Mouse (Mus musculus): ENCODE results near the gene BC048679.

BC048679 gene

DNA sequence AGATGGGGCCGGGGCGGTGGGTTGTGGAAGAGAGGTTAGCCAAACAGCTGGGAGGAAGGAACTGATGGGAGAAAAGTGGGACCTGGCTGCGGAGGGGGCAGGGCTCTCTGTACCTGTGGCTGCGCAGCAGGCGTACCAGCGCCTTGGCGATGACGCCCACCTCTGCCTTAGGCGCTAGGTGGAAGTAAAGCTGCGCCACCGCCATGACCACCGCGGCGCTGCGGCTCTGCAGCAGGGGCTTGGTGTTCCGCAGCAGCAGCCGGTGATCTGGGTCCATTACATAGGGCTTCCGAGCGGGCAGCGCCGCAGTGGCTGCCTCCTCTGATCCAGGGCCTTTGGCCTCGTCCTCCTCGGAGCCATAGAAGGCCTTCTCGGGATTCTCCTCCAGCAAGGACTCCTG, 21.2 kb downstream of the BC048679 start:
- DNase-seq (ENCODE audit: low read depth) = no peak

DNA sequence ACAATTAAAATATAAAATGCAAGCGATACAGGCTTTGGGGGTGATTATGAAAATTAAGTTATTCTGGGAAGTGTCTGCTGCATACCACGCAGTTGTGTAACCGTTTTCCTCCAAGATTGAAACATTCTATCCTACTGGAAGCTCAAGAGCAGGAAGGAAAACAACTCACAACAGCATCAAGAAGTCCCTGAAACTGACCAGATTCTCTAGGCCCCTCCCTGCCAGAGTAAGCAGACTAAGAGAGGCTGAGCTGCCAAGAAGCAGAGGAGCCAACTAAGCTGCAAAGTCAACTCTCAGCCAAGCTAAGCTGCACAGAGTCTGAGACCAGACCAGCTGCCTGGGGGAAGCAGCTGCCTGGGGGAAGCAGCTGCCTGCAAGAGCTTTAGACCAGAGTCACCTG, 22.9 kb downstream of the BC048679 start:
- no peak for DNase-seq (ENCODE audit: low read depth)

DNA sequence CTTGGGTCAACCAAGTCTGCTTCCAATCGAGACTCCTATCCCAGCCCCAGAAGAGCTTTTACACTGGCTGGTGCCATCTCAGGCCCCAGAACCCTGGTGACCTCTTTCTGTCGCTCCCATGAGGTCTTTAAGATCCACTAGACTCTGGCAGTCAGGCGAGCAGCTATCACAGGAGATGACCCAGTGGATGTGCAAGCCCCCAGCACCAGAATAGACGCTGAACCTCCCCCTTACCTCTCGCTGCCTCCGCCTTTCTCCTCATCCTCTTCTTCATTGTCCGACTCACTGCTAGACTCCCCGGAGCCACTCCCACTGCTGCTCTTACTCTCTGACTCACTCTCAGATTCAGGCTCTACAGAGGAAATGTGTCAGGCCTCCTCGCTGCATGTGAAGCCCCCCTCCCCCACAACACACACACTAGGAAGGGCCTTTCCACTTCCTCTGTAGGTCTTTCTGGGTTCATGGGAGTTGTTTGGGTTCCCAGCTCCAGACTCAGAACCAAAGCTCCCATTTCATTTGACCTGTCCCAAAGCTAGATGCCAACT, 33.1 kb downstream of the BC048679 start:
- DNase-seq (ENCODE audit: low read depth) = no peak

DNA sequence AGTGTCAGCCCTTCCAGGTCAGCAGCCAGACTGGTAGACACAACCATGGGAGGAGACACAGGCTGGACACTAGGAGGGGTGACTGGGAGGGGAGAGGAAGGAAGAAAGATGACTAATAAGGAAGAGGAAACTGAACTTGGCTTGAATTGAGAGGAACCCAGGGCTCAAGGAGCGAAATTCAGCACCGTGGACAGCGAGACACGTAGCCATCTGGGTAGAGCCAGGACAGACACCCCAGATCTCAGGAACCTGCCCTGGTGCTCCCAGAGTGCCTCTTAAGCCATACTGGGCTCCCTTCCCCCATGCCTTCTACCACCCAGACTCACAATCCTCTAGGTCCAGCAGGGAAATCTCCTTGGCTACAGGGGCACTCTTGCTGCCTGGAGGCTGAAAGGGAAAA, 34.0 kb downstream of the BC048679 start:
- no peak for DNase-seq (ENCODE audit: low read depth)

DNA sequence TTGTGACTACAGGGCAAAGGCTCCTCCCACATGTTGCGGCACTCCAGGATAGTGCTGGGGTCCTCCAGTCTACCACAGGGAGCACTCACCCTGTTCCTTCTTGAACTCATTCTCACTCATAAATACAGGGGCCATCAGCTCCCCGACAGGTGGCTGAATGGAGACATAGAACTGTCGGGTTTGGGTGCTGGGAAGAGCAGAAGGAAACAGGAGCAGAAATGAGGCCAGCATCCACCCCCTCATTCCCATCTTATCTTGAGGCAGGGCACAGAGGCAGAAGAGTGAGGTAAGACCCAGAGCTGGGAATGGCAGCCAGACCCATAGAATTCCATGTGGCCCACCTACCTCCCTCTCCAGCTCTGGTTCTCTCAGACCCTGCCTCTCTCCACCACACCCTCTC, 35.3 kb downstream of the BC048679 start:
- no peak for DNase-seq (ENCODE audit: low read depth)

DNA sequence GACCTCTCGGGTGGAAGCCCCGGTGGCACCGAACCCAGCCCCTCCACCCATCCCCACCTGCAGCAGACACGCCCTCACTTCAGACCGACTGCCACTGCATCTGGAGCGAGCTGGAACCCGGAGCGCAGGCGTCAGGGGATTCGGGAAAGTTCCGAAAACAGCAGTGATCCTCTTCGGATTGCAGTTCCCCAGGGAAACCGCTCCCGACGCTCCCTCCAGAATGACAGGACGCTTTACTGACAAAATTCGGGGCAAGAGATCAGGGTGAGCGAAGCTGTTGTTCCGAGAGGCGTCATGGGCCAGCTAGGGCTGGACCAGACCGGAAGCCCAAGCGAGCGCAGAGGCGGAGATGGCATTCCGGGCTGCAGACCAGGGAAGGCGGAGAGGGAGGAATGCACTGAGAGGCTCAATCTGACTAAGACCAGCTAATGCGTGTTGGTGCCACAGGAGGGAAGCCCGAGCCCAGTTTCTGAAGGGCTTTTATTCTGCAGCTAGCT, 42.9 kb downstream of the BC048679 start, which contains the start of gene Cpeb1:
Gene Cpeb1 (minus strand): TSS at position 311 of the 497 bp plus-strand sequence.
- DNase-seq (ENCODE audit: low read depth) = no peak

DNA sequence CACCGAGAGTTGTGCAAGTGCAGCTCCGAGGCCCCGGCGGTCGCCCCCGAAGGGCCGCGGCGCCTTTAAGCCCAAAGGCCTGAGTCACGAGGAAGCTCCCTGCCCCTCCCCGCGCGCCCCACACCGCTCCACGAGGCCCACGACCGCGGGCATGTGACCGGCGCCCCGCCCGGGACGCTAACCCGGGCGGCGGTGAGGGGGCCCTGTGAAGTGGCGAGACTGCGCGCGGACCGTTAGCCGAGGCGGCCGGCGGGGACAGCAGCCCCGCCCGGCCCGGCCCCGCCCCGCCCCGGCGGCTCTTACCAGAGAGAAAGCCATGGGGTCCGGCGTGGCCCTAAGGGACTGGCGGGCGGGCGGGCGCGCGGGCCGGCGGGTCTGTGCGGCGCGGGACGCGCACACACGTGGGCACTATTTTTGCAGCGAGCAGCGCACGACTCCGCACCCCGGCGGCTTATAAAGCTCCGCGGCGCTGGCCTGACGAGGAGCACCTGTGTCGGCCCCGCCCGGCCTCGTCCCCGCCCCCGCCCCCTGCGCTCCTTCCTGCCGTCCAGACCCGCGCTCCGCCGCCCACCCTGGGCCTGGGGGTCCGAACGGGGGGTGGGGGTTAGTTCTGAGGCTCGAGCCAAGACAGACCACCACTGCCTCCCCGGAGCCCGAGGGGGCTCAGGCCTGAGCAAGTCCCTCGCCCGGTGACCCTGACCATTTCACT, 43.6 kb downstream of the BC048679 start:
- DNase-seq (ENCODE audit: low read depth) = peak; percentile 8

DNA sequence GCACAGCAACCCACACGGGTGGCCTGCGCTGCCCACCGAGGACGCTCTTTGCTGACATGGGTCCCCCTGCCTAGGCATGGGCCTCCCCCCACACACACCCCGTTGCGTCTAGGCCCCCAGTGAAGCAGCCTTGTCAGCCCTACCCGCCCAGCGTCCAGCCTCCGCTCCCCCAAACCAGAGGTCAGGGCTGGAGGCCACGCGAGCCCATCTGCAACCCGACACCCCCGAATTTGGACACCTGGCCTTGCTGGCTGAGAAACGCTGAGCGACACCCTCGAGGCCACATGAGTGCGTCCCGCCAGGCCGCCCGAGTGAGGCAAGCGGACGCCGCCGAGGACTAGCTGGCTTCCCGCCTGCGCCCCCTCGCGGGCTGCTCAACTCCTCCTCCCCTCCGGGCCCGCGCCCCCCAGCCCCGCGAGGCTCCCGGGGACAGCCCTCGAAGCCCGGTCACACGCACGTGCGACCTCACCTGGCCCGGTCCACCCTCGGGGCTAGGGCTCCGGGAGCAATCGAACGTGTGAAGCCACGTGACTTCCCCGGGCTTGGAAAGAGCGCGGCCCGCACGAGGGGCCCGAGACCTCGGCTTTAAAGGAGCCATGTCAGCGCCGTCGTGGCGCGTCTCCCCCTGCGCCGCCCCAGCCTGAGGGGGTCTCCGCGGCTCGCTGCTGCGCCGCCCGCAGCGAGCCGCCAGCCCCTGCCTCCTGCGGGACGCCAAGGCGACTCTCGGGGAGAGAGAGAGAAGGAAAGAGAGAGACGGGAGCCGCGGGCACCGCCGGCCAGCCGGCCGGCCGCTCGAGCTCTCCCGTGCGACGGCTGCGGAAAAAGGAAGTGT, 44.4 kb downstream of the BC048679 start:
- peak; percentile 28 for DNase-seq (ENCODE audit: low read depth)

DNA sequence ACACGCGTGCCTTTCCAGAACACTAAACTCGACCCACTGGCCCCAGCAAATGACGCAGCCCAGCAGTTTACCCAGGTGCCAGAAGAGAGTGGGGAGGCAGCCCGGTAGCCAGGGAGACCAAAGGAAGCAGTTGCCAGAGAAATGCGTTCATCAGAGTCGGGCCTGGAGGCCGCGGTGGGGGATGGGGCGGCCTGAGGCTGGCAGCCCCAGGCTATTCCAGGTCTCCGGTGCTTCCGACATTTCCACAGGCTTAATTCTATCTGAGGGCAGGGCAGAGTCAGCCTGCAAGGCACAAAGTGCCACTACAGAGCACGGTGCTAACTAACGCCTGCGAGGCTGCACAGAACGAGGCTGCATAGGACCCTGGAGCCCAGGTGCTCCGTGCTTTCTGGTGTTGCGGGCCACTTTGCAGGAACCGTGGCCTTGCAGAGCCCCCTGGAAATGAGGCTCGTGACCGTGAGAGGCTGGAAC, 45.1 kb downstream of the BC048679 start:
- no peak for DNase-seq (ENCODE audit: low read depth)
